Mouse (Mus musculus) layer of hippocampus, postnatal 10 days (tissue): ENCODE data around the gene Dcaf6. TPM values are rescaled to one million over a fixed set of nuclear protein-coding genes. Genes with fewer than 3 reads are reported as not detected.

Experiments
- DNase-seq, 2 experiments: peaks; one replicate each; pipeline ENCODE4 v3.0.0; 2021; ENCODE audit warnings: low spot score in 2 of 2
- total RNA-seq, 2 experiments: library from RNA; stranded (reverse); gene quantifications; 2 replicates each; pipeline ENCODE4 v1.2.3; 2021

The Dcaf6 gene
- total RNA-seq, 2 experiments from 2014 or later = 79.2 to 81.0 TPM

DNA sequence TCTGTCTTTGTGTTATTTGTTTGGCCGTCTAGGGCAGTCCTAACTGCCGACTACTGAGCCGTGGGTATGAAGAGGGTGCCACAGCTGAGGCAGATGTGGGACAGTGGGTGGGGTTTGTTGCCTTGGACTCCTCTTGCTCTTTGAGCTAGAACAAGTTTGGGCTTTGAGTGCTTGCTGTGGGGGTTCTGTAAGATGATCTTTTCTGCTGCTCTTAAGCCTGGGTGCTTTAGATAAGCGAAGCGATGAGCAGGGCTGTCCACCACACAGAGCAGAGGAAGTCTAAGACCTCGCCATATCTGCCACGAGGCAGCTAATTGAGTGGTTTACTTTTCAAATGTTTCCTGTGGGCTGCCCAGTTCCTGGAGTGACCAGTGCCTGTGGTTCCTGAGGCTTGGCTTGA, 137.3 kb downstream of the Dcaf6 start:
- DNase-seq = no peak

DNA sequence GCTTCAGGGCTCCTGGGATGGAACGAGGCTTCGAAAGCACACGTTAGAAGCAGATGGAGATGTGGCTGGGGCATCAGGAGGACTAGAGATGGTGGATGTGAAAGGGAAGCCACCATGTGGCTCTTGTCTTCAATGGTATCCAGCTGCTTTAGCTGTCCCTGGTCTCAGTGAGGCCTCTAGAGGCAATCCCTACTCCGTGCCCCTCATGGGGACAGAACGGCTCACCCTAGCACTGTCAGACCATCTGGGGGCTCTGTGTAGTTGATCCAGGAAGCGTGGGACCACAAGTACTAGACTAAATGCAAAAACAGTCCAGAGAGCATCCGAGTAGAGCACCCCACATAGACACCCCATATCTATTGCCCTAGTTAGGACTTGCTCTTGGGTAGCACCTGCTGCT, 138.4 kb downstream of the Dcaf6 start:
- DNase-seq = no peak

DNA sequence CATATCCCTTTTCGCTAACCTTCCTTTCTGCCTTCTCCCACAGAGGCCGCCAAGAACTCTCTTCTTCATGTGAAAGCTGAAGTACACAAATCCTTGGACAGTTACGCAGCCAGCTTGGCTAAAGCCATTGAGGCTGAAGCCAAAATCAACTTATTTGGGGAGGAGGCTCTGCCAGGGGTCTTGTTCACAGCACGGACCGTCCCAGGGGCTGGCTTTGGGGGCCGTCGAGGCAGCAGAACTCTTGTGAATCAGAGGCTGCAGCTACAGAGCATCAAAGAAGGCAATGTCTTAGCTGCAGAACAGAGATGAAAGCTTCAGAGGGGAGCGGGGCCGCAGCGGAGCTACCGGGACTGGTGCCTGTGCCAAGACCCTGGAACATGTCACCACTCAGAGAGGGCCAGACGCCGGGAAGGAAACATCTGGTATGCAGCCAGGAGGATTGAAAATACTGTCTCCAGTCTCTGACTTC, 138.8 kb downstream of the Dcaf6 start:
- peak in 1 of 2 experiments; percentile 45 for DNase-seq

DNA sequence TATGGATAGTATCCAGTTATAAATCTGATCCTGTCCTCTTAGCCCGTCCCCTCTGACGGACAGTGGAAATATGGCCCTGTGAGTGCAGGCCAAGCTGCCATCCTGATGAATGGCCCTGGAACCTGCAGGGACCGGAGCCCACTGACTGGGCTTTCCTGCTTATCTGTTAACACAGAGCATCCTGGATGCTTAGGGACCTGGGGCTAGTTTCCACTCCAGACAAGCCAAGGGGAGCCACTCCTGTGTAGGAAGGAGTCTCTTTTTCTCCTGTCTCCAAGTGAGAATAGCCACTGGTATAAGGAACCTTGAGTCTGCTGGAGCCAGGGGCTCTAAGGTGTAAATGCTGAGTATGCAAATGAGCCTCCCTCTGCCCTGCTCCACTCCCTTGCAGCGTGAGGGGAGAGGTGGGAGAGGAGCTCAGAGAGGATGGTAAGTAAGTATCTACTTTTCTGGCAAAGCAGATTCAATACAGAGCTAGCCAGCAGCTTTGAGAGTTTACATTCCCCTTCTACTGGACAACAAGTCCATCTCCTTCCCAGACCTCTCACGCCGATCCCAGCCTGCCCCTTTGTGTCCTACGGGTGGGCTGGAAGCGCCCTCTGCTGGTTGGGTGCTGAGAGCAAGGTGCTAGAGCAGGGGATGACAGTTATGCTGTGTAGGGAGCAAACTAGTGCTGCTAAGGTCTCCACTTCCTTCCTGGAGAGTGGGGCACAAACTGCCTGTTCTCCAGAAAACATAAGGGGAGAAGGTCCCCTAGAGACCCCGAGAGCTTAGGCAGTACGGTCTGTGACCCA, 139.9 kb downstream of the Dcaf6 start:
- peak; percentile 80 to 85 for DNase-seq

DNA sequence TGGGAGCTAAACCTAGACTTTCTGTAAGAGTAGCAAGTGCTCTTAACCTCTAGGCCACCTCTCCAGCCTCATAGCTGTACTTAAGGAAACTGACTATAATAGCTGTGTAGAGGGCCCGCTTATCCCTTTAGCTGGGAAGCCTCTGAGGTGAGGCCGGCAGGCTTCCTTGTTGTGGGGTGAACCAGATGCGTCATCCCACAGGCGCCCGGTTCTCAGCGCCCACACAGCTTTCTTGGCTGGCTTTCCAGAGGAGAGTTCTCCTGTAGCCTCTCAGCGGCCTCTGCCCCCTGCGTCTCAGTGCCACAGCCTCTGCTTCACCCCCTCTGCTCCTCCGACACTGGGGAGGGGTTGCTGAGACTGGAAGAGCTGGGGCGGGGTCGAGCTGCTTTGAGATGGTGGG, 143.9 kb downstream of the Dcaf6 start:
- no peak for DNase-seq

DNA sequence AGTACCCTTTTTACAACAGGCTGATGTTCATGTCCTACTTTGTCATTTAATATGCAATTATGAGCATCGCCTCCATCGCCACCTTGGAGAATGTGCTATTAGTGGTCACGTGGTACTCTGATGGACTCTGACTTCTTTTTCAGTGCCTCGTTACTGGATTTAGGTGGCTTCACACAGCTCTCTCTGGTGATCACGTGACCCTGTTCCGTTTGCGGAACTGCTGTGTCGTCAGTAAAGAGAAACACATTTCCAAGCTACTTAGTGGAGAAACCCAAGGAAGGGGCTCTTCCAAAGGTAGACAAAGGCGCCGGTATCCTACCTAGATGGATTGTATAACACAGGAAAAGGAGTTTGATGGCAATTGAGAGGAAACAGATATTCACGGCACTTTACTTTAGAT, 152.1 kb downstream of the Dcaf6 start:
- DNase-seq = no peak

DNA sequence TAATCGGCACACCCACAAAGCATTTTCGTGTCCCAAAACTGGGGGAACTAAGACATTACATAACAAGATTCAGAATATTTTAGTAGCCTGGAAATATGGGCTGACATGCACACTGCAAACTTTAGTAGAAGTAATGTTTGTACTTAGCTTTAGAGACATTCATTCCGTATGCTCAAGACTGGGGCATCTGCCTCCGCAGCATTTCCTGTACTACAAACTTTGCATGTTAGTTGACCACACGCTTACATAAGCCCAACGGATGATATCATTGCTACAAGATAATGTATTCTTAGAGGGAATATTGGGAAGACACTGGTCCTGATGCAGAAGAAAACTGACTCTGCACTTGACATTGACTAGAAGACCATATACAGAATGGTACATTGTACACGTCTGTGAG, 155.9 kb downstream of the Dcaf6 start:
- DNase-seq = no peak

DNA sequence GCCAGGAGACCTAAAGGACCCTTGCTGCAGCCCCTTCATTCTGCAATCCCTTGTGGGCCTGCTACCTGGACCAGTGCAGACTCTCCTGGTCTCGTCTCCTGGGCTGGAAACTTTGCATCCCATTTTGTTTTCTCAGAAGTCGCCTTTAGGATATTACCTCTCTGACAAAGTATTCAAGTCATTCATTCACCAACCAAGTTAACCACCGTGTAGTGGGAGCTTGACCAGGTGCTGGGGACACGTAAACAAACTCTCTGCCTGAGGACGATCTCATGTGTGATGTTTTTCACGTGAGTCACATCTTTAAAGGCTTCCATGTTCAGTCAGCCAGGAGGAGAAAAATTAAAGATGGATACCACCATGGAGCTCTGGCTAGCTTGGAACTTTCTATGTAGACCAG, 157.1 kb downstream of the Dcaf6 start:
- no peak for DNase-seq

DNA sequence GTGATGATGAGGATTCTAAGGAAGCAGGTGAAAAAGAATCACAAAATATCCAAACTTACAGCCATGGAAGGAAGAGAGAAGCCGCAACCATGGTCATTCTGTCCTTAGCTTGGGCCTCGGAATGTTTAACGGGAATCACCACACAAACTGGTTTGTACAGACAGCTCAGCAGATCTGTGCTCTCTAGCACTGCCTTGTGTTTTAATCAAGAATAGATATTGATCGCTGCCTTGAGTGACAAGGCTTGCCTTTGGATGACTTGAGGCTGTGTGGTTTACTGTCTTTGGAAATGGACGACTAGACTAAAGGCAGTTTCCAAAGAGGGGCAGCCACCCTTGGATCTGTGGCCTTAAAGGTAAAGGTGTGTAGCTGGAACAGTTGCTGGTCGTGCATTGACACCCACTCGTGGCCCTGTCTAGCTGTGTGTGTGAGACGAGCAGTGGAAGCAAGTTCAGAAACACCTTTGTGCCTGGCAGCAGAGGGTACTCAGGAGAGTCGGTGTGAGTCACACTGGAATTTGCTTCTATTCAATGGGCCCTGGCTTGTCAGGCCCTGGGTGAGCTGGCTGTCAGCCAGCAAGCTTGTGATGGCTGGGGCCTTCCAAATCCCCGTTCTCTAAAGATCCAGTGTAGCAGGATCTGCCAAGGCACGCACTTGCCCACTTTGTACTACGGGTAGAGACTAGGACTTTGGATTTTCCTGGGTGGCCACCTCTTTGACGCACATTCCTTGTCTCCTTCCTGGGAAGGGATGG, 157.6 kb downstream of the Dcaf6 start:
- DNase-seq = peak; percentile 48 to 64

DNA sequence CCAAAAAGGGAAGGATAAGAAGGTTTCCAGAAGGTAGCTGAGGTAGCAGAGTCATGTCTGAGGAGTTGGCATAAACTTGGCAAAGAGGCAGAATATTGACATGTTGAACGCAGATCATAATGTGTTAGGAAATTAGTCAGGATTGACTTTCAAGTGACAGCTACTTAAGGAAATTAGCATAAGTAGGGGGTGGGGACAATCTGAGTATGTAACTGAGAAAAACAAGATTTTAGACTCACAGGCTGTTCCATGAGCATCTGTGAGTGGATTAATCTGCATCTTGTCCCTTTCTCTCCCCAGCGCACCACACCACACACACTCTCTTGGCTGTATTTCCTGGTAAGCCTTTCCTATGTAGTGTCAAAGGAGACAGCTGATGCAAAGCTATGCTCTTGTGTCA, 158.7 kb downstream of the Dcaf6 start:
- DNase-seq = no peak

DNA sequence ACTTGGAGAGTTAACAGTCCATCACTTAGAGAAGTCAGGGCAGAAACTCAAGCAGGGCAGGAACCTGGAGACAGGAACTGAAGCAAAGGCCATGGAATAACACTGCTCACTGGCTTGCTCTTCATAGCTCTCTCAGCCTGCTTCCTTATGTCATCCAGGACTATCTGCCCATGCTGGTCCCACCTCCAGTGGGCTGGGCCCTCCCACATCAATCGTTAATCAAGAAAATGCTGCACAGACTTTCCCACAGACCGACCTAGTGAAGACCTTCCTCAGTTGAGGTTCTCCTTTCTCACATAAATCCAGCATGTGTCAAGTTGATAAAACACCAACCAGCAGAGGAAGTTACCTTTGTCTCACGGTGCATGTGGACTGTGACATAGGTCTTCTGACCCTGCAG, 159.2 kb downstream of the Dcaf6 start:
- DNase-seq = no peak

DNA sequence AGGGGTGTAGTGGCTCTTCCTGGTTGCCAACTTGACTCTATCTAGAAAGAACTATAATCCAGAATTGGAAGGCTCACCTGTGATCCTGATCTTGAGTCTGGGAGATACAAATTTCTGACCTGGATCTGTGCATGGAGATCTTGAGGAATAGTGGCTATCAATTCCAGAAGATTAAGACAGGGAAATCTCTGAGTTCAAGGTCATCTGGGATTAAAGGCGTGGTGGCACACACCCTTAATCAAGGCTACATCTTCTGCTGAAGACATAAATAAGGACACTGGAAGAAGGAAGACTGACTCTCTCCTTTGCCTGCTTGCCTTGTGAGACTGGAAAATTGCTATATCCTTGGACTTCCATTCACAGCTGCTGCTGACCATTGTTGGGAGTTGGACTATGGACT, 164.8 kb downstream of the Dcaf6 start, which contains the start of gene Gpr161:
Gene Gpr161 (plus strand): TSS at position 301 of the 400 bp plus-strand sequence.
- DNase-seq = no peak

DNA sequence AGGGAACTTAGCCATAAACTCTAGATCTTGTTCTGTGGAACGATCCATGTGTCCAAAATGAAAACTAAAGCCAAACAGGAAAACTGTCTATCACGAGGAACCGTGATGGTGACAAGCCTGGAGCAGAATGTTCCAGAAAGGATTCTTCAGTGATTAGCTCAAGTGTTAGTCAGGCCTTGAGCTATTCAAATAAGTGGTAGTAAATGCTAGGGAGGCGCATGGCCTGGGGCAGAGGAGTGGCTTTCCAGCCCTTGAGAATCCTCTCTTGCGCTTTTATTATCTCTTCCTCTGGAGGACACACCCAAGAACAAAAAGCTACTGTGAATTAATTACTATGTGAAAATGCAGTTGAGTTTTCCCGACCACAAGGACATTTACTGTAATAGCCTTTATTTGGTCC, 168.7 kb downstream of the Dcaf6 start:
- no peak for DNase-seq

DNA sequence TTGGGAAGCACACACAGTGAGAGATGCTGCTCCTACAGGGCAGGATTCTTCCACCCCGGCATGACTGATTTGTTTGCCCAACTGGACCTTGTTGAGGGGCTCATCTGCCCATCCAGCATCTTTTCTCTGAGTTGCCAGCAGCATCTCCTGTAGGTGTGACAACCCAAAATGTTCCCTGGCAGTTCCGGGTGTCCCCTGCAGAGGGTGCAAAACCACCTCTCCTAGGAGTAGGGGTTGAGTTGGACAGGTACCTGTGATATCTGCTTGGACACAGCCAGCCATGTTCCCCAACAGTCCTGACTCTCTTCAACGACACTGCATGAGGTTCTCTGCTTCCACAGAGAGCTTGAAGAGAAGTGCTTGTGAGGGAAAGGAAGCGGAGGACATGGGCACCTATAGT, 170.4 kb downstream of the Dcaf6 start:
- no peak for DNase-seq

DNA sequence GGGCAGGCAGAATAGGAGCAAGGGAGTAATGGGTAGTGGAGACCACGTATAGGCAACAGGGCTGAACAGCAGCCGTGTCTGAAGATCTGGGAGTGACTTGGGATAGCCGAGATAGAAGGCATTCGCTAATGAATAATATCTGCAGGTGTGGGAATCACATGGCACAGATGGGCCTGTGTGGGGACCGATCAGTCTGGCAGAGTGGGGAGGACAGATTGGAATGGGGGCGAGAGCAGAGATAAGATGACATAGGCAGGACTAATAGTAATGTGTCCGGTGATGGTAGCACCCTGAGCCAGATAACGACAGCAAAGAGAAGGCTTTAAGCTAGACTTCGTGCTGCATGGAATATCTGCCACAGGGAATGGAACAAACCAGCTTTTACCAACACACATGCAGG, 172.1 kb downstream of the Dcaf6 start:
- no peak for DNase-seq

DNA sequence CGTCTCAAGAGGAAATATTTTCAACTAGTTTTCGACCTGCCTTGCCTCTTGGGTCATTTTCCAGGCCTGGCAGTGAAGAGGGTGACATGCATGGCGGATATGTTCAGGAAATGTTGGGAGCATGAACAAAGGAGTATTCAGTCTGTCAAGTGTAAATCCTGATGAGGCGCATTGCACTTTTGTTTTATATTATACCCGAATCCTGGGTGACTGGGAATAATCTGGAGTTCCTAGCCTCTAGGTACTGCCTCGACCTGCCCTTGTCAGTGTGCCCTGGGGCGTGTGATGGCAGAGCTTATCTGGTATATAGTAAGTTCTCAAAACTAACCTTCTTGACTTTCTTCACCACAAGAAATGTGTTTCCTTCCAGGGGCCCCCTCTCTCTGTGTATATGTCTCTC, 176.2 kb downstream of the Dcaf6 start:
- DNase-seq = no peak

DNA sequence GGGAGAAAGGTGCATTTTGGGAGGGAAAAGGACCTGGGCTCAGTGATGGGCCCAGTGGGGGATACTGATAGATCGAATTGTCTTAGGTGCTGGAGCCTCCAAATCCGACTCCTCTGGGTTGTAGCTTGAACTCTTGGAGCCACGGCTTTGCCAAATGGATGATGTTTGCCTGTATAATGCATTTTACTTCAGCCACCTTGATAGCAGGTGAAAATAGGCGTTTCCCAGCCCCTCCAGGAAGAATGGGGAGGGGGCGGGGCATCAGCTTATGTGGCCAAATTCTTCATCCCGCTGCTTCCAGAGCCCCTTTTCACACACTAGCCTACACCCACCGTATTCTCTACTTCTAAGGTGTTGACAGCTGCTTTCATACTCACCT, 177.3 kb downstream of the Dcaf6 start:
- no peak for DNase-seq

DNA sequence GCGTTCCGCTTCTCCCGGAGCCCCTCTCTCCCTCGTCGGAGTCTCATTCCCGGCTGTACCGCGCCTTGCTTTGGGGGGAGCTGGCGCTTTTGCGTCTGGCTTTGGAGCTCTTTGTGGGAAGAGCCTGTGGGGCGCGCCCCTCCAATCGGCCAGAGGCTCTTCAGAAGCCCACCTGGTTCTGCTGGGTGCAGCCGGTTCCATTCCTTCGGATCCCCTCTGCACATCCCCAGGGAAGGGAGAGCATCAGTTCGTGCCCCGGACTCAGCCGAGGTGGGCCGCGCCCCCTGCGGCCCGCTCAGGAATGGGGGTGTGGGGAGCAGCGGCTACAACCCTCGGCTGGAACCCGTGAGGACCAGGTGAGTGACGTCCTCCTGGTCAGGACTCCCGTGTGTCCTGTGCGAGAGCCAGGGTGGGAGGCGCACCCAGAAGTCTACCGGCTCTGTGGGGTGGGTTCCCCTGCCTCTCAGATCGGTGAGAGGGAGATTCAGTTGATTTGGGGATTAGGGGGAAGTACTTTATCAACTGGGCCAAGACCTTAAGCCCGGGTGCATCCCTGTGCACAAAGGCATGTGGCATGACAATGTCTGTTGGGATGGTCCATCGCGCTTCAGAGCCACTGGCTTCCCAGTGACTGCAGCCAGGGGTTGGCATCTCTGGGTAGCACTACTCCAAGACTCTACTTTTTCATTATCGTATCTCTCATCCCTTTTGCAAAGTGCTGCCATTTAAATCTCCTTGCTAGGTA, 177.9 kb downstream of the Dcaf6 start:
- DNase-seq = peak in 1 of 2 experiments; percentile 40

DNA sequence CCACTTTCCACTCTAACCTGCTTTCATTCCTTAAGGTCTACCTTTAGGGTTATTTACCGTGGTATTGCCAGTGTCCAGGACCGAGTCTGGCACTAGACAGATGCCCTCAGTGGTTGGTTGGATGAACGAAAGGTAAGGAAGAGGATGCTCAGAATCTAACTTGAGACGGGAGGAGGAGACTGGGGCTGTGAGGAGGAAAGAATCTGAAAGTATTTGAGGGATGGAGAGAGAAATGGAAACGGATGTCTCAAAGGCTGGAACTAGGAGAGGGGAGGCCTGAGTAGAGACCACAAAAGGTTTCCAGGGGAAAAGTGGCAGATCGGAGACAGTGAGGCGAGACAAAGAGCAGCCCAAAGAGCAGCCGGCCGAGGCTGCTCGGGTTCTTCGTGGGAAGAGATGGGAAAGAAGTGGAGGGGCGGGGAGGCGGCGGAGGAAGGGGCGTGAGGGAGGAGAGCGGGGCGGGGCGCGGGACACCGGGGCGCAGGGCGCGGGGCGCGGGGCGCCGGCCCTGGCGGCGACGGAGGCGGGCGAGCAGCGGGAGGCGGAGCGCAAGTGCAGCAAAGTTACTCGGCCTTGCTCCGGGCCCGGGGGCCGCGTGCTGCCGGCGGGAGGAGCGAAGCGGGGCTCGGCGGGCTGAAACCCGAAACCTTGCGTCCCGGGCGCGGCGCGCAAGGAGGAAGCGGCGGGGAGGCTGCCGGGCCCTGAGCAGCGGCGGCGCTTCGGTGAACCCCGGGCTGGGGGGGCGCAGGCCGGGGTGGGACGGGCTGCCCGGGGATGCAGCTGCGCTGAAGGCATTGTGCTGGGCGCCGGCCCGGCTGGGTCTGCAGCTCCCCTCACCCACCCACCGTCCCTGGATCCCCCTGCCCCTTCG, 178.7 kb downstream of the Dcaf6 start:
- peak; percentile 59 to 69 for DNase-seq

DNA sequence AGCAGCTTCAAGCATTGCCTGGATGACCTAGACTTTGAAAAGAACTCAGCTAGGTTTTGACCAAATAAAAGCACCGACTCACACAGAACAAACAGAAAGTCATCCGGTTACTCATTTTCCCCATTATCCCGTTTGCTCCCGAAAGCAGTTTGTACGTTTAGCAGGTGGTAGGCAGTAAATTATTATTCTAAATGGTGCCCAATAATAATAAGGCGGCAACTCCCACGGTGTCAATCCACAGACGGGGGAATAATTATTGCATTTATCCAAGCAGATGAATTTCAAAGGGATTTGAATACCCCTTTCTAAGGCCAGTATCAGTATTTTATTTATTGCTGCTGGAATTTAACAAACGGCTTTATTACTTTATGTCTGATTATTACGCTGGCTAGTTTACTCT, 179.5 kb downstream of the Dcaf6 start:
- no peak for DNase-seq
